Mouse (Mus musculus): Measurements from ENCODE around the gene Krt33b. TPM values are rescaled to one million over a fixed set of nuclear protein-coding genes. Genes with fewer than 3 reads are reported as not detected.

Krt33b gene
- not detected for total RNA-seq (2022)

DNA sequence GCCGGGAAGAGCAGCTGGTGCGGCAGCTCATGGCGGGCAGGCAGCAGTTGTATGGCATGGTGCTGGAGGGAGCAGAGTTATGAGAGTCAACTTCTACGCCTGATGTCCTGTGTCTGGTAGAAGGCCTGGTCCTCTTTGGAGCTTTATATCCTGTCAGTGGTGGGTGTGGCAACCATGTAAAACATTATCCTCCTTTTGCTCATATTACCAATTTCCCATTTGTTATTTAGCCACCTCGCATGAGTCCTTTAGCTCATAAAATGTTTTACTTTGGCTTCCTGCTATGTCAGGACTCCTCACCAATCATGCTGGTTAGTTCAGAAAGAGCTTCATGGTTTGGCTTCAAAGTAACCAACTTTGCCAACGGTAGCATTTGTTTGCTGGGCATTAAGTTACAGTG is at the start of gene Krt33b:
TSS of gene Krt33b (minus strand) at position 101 of the 400 bp plus-strand sequence.
- no peak for DNase-seq (ENCODE audit: low spot score in 2 of 2)

DNA sequence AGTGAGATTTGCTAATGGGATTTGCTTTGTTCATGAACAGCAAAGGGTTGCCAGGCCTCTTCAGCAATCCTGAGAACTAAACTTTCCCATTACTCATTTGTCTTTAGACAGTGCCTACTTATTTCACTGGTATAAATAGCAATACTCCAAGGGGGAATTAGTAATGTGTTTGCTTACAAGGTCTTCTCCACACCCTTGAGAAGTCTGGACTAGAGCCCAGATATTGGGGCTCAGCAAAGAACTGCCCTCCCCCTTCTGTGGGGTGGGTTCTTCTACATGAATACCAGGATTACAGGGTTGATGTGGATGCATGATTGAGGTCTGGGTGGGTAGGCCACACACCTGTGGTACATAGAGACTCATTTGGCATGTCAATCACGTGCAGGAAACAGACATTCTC is 44.2 kb upstream of the Krt33b start:
- DNase-seq (ENCODE audit: low spot score in 2 of 2) = no peak

- no peak for DNase-seq (ENCODE audit: low spot score in 2 of 2)
These were observed 37.8 kb upstream of the Krt33b start for GRCm38 (mm10) chr11:100067293-100068036.

- no peak for DNase-seq (ENCODE audit: low spot score in 2 of 2)
These were observed 36.8 kb upstream of the Krt33b start for GRCm38 (mm10) chr11:100066236-100067010.

- no peak for DNase-seq (ENCODE audit: low spot score in 2 of 2)
These were observed 29.2 kb upstream of the Krt33b start for GRCm38 (mm10) chr11:100058875-100059274.

DNA sequence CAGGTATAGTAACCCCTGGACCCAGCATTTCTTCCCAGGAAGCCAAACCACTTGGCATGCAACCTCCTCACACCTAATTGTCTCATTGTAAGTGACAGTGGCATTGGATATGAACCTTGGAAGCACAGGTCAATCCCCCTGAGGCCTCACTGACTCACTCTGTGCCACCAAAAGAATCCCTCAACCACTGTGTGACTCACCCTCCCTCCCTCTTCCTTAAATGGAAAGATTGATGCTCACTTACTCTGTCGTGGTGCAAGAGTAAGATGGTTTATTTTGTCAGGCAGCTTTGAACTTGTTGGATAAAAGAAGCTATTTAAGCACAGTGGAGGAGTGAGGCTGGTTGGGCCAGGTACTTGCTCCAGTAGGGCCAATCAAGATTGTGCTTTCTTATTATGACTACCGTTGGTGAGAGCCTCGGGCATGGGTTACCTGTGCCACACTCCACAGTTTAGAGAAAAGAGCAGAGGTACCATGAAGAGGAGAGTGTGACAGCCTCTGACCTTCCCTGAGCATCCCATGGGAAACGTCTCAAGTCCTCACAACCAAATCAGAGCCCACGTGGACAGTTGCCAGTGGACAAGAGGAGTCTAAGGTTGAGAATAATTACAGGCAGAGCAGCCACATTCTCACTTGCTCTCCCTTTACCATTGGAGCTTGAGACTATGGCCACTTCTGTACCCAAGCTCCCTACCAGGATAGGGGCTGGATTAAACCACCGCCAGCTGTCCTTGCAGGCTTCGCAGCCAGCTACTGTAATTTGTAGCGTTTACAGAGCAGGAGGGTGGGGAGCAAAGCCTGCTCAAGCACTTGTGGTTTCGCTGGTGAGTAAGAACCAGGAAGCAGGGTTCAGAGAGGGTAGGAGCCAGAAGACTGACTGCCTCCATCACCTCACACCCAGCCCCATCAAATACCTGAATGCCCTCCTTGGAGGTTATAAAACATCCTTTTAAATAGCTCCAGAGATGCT is 26.3 kb upstream of the Krt33b start:
- no peak for DNase-seq (ENCODE audit: low spot score in 2 of 2)

DNA sequence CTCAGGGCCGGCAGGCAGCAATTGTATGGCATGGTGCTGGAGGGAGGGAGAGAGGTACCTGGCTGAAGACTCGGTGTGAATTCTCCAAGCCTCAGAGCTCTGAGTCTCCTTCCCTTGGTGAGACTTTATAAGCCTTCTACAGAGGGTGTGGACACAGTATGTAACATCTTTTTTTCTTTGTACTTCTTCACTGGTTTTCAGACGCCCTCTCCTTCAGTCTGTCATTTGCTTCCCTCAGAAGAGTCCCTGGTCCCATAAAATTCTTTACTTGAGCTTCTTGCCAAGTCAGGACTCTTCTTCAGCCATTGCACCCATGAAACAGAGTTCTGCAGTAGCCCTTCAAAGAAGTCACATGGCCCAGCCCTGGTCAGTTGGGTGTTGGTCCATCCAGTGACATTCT is 20.8 kb upstream of the Krt33b start, which contains the start of gene Krt31:
TSS of gene Krt31 (minus strand) at position 101 of the 400 bp plus-strand sequence.
- no peak for DNase-seq (ENCODE audit: low spot score in 2 of 2)

DNA sequence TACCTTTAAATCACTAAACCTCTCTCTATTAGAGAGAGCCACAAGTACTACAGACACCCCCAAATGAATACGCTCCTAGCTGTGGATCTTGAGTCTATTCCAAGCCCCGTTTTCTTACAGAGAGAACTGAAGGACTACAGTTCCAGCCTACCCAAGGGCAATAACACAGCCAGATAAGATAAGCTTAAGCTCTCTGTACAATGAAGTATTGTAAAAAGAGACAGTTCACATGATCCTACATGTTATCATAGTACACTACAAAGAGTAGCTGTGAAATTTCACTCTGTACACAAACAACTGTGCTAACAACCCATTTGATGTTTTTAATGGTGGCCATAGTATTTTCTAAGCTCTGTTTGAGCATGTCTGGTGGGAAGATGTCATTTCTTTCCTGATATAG is 17.5 kb upstream of the Krt33b start:
- DNase-seq (ENCODE audit: low spot score in 2 of 2) = no peak

- no peak for DNase-seq (ENCODE audit: low spot score in 2 of 2)
These were observed 16.7 kb upstream of the Krt33b start for GRCm38 (mm10) chr11:100046303-100046866.

DNA sequence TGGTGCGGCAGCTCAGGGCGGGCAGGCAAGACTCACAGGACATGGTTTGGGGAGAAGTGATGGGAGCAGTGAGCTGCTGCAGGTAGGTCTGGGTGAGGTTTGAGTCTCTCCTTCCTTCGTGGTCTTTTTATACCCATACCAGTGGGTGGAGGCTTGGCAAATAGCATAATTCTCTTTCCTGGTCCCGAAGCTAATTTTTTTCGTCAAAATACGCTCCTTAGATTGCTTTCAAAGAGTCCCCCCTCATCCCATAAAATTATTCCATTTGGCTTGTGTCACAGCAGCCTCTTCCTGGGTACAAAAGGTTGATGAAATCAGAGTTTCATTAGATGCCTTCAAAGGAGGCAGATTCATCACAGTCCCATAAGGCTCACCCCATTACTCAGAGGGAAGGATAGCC is 11.8 kb upstream of the Krt33b start, which contains the start of gene Krt34:
TSS of gene Krt34 (minus strand) at position 101 of the 400 bp plus-strand sequence.
- no peak for DNase-seq (ENCODE audit: low spot score in 2 of 2)

- DNase-seq (ENCODE audit: low spot score in 2 of 2) = peak in 1 of 2 experiments; percentile 18
These were observed 8.2 kb downstream of the Krt33b start for GRCm38 (mm10) chr11:100021438-100021837.

DNA sequence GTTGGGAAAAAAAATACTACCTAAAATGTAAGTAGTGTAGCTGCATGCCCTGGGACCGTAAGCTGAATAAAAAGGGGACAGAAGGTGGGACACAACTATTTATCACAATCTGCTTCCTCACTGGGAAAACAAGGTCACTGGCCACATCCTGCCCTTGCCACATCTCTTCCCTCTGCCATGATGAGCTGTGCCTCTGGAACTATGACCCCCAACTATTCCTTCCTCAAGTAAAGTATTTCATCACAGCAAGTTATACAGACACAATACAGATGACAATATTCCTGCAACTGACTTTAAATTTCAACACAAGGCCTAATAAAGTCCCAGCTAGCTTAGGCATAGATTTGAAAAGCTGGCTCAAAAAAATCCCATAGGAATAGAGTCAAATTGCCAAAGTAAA is 10.2 kb downstream of the Krt33b start:
- no peak for DNase-seq (ENCODE audit: low spot score in 2 of 2)

DNA sequence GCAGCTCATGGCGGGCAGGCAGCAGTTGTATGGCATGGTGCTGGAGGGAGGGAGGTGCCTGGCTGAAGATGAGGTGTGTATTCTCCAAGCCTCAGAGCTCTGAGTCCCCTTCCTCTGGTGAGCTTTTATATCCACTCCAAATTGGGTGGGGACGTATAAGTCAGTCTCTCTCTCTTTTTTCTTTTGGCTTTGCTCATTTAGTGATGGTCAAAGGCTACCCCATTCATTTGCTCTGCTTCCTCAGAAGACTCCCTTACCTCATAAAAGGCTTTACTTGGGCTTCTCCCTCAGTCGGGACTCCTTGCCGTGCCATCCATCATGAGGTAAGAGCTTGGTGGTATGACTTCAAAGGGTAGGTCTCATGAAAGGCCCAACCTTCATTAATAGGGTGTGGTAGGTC is 13.6 kb downstream of the Krt33b start, which contains the start of gene Krt33a:
TSS of gene Krt33a (minus strand) at position 101 of the 400 bp plus-strand sequence.
- DNase-seq (ENCODE audit: low spot score in 2 of 2) = no peak

DNA sequence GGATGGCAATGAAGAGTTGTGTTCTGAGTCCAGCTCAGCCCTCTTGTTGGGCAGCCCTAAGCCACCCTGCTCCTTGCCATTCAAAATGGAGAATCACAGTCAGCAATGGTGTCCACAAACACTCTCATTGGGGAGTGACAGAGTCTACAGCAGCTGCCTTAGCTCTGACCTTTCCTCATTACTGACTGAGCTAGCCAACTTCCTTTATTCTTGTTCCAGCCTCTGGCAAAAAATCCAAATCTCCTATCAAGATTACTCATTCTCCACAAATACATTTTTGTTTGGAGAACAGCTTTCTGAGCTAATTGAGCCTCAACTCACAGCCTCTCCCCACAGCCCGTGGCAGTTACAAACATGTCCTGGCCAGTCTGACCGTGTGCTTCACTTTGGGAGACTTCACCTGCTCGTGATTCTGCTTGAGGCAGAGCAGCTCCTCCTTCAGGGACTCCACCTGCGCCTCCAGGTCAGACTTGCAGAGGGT is 15.9 kb downstream of the Krt33b start:
- no peak for DNase-seq (ENCODE audit: low spot score in 2 of 2)

DNA sequence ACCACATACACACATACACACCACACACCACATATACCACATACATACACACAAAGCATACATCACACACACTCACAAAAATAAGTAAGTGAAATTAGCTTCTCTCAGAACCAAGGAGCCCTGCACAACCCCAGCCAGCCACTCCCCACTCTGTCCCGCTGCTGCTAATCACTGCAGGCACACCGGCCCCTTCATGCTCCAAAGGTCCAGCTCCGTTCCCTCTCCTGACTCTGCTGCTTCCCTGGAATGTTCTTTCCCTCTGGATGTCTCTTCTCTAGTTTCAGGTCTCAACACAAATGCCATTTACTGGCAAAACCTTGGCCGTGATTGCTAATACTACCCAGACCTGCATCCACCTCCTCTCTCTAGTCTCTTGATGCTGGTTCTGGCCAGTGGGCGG is 19.0 kb downstream of the Krt33b start:
- DNase-seq (ENCODE audit: low spot score in 2 of 2) = no peak

DNA sequence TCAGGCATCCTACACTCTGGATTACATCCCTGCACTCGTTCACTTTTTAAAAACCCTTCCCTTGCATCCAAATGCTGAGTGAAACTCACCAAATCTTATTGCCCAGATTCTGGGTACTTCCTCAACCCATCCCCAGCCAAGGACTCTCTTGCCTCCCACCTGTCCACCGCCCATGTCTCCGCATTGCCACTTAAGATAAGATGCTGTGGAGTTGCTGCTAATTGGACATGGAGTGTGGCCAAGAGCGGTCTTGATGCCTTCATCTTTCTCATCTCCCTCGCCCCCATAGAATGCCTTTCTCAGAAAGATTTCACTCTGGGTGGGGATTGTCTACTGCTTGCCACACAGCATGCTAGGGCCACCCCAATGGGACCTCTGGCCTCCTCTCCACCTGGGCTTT is 21.3 kb downstream of the Krt33b start:
- DNase-seq (ENCODE audit: low spot score in 2 of 2) = peak in 1 of 2 experiments; percentile 54

- DNase-seq (ENCODE audit: low spot score in 2 of 2) = no peak
These were observed 23.0 kb downstream of the Krt33b start for GRCm38 (mm10) chr11:100006624-100007023.

- no peak for DNase-seq (ENCODE audit: low spot score in 2 of 2)
These were observed 23.8 kb downstream of the Krt33b start for GRCm38 (mm10) chr11:100005905-100006304.

DNA sequence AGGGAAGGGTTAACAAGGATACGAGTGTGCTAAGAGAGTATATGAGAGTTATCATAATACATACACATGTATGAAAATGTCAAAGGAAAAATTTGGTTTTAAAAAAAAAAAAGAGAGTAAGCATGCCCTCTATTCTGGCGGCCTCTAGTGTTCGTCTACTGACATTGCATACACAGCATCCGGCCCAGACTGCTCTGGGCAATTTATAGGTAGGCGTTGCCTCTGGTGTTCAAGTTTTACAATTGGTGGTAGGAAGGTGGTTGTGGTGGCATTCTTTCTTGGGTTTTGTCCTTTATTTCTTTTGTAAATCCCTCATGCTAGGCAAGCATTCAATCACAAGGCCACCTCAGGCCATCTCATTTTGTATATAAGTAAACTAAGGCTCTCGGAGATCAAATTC is 24.8 kb downstream of the Krt33b start:
- peak in 1 of 2 experiments; percentile 34 for DNase-seq (ENCODE audit: low spot score in 2 of 2)

- DNase-seq (ENCODE audit: low spot score in 2 of 2) = no peak
These were observed 30.6 kb downstream of the Krt33b start for GRCm38 (mm10) chr11:99999091-99999490.

DNA sequence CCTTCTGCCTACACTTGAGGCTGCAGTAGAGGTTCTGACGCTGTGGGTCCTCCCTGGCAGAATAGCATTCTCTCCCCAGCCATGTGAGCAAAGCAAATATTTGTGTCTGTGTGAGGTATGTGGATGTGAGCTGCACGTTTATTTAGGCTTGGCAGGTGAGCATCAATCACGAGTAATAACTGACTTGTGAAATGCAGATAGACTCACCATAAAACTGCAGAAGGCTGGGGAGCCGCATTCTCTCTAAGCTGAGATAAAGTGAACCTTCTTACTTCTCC is 35.3 kb downstream of the Krt33b start:
- DNase-seq (ENCODE audit: low spot score in 2 of 2) = no peak
